Mouse (Mus musculus): ENCODE measurements at regions not wholly inside any gene's neighbourhood (a gene's known extent, or its start where the extent isn't known, plus 50 kb on each side); places are given as distances from the start of the nearest gene placed in this dataset.

DNA sequence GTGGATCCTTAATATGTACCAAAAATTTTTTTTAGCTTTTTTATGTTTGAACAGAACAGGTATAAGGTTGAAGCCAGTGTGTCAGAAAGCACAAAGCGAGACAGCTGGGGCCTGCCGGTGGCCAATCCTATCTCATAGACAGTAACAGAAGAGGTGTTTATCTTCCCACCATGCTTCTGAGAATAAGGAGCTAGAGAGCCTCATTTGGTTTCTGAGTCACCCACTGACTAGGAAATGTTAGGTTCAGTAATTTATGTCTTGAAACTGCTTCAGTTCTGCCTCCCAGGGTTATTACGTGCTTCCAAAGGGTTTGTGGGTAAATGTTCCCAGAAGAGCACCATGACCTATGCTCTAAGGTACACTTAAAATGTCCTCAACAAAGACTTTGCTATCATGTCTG, 96.3 kb upstream of the Topaz1 start:
- no peak for TF ChIP-seq CTCF (IDR thresholded peaks at IDR 0.05; ENCODE audit: control insufficient read depth, insufficient read depth, insufficient replicate concordance, low read depth, low read length)
- no peak for TF ChIP-seq POLR2A (IDR thresholded peaks at IDR 0.05; ENCODE audit: control insufficient read depth, low read depth, low read length)

All from testis, adult 2 months (tissue).